Mouse (Mus musculus) effector memory CD4-positive, alpha-beta T cell, adult 7 months (primary cell): ENCODE results near the gene Xlr5c. TPM values are rescaled to one million over a fixed set of nuclear protein-coding genes. Genes with fewer than 3 reads are reported as not detected.

Experiments used
- polyA plus RNA-seq: library from polyadenylated mRNA; unstranded; fragments of 100-300 nt; shearing (Covaris generic); gene quantifications from one replicate; pipeline ENCODE4 v1.2.1, GENCODE M21; 2017

Xlr5c gene
- not detected for polyA plus RNA-seq

GRCm38 (mm10) chrX:73292876-73293275, at the start of gene Xlr5c, which contains the start of gene Xlr5a:
Gene Xlr5c (minus strand): TSS chrX:73292976.
Gene Xlr5a (minus strand): TSS chrX:73292976.

GRCm38 (mm10) chrX:73342483-73342895, 49.7 kb upstream of the Xlr5c start, which contains the start of gene Zfp275:
Gene Zfp275 (plus strand): TSS chrX:73342621.

GRCm38 (mm10) chrX:73336740-73337139, 44.0 kb upstream of the Xlr5c start, which contains the start of gene Gm45015:
Gene Gm45015 (minus strand): TSS chrX:73336840.

GRCm38 (mm10) chrX:73265270-73265669, 27.5 kb downstream of the Xlr5c start, which contains the start of gene Xlr3c:
Gene Xlr3c (minus strand): TSS chrX:73265390.

GRCm38 (mm10) chrX:73242821-73243325, 49.9 kb downstream of the Xlr5c start, which contains the start of gene Xlr4c:
Gene Xlr4c (minus strand): TSS chrX:73243130.

Other genes starting within 250 kb of the Xlr5c start
- gene Pnma3, start 228.2 kb downstream of the Xlr5c start, polyA plus RNA-seq, result not detected
- gene Xlr4a, start 210.5 kb downstream of the Xlr5c start, polyA plus RNA-seq, result 68.2 TPM
- 0.41 TPM for gene Xlr3a, start 195.9 kb downstream of the Xlr5c start, polyA plus RNA-seq
- 0.69 TPM for gene Gm14685, start 175.9 kb downstream of the Xlr5c start, polyA plus RNA-seq
- gene Xlr5b, start 144.2 kb downstream of the Xlr5c start, polyA plus RNA-seq, result not detected
- 0.49 TPM for gene DXBay18, start 143.5 kb downstream of the Xlr5c start, polyA plus RNA-seq
- not detected for gene Spin2d, start 116.0 kb downstream of the Xlr5c start, polyA plus RNA-seq
- 31.8 TPM for gene Xlr3b, start 100.8 kb downstream of the Xlr5c start, polyA plus RNA-seq
- 167 TPM for gene Xlr4b, start 78.6 kb downstream of the Xlr5c start, polyA plus RNA-seq
- 15.3 TPM for gene F8a, start 64.7 kb downstream of the Xlr5c start, polyA plus RNA-seq
- gene Xlr4c, start 49.8 kb downstream of the Xlr5c start, polyA plus RNA-seq, result 102 TPM
- 0.67 TPM for gene Xlr3c, start 27.6 kb downstream of the Xlr5c start, polyA plus RNA-seq
- 0.51 TPM for gene Xlr5a, start within 50 bp of the Xlr5c start, polyA plus RNA-seq
- gene Gm45015, start 43.9 kb upstream of the Xlr5c start, polyA plus RNA-seq, result not detected
- gene Zfp275, start 49.6 kb upstream of the Xlr5c start, polyA plus RNA-seq, result 10.5 TPM
- not detected for gene Gm18336, start 105.8 kb upstream of the Xlr5c start, polyA plus RNA-seq
- gene Zfp92, start 118.1 kb upstream of the Xlr5c start, polyA plus RNA-seq, result not detected
- not detected for gene Trex2, start 142.4 kb upstream of the Xlr5c start, polyA plus RNA-seq
- 35.1 TPM for gene Haus7, start 166.1 kb upstream of the Xlr5c start, polyA plus RNA-seq
- not detected for gene Bgn, start 190.6 kb upstream of the Xlr5c start, polyA plus RNA-seq
- gene Atp2b3, start 210.1 kb upstream of the Xlr5c start, polyA plus RNA-seq, result not detected